Mouse (Mus musculus) brain, adult 2 months (tissue): ENCODE data around the gene Shank2.

ENCODE experiments used
- DNase-seq: peaks from one replicate; pipeline ENCODE4 v3.0.0; 2011; ENCODE audit warnings: low read depth, low spot score

Shank2 gene

GRCm38 (mm10) chr7:144417234-144417633, 415.5 kb downstream of the Shank2 start:
- no peak for DNase-seq

DNA sequence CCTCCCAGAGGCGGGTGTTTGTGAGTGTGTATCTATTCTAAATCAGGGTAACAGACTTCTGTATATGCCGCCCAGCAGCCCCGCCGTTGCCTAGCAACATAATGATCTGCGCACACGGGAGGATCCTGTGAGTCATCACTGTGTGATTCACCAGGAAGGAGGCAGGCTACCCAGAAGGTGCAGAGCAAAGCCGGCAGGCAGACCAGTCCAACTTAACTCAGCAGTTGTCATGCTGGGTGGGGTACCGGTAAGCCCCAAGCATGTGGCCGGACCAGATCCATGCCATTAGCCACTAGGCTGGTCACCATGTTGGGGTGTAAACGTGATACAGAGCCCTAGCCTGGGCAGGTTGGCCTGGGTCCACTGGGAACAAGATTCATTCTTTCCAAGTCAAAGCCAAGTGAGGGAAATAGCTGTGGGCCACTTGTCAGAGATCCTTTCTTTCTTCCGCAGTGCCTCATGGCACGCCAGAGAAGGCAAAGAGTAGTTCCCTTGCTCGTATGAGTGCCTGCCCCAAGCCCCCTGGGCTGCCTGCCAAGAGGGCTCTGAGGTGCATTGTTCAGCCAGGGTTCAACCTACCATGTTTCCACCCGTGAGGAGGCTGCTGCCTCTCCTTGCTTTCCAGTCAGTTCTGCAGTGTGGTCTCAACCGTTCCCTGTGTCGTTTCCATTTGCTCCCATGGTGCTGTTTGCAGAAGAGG, 416.1 kb downstream of the Shank2 start:
- DNase-seq, result peak; percentile 98

GRCm38 (mm10) chr7:144420552-144420951, 418.8 kb downstream of the Shank2 start:
- no peak for DNase-seq

GRCm38 (mm10) chr7:144421478-144421877, 419.8 kb downstream of the Shank2 start:
- no peak for DNase-seq

GRCm38 (mm10) chr7:144425953-144426352, 424.2 kb downstream of the Shank2 start:
- DNase-seq, result peak; percentile 68

DNA sequence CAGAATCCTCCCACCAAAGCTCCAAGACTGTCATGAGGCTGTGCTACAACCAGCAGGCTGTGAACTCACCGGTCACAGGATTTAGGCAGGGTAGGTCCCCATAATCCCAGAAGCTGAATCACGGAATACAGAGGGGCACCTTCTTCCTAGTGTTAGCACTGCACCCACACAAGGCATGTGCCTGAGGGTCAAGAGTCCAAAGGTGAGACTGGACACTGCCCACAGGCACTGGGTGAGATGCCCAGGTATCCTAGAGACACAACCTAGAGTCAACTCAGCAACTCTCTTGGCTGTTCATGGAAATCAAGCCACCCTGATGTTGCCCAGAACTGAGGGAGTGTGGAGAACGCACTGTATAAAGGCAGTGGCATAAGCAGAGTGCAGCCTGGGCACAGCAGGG, 424.9 kb downstream of the Shank2 start:
- no peak for DNase-seq

GRCm38 (mm10) chr7:144427460-144427859, 425.7 kb downstream of the Shank2 start:
- DNase-seq, result no peak

GRCm38 (mm10) chr7:144432920-144433319, 431.2 kb downstream of the Shank2 start:
- no peak for DNase-seq

GRCm38 (mm10) chr7:144438811-144439210, 437.1 kb downstream of the Shank2 start:
- no peak for DNase-seq

- DNase-seq, result peak; percentile 64
These were observed 439.7 kb downstream of the Shank2 start for GRCm38 (mm10) chr7:144441466-144441865.

DNA sequence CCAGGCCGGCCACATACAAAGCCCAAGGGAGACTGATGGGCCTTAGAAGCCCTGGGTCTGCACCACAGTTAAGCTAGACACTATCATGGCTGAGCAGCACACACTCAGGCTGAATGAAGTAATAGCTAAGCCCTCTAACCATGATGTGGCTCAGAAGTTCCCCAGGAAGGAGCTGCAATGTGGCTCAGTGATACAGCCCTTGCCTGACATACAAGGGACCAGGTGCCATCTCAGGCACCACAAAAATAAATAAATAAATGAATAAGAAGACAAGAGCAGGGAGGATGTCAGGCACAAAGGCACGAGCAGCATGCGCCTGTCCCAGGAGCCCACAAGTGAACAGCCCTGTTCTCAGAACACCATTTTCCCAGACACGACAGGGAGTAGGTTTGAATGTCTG, 440.2 kb downstream of the Shank2 start:
- no peak for DNase-seq

DNA sequence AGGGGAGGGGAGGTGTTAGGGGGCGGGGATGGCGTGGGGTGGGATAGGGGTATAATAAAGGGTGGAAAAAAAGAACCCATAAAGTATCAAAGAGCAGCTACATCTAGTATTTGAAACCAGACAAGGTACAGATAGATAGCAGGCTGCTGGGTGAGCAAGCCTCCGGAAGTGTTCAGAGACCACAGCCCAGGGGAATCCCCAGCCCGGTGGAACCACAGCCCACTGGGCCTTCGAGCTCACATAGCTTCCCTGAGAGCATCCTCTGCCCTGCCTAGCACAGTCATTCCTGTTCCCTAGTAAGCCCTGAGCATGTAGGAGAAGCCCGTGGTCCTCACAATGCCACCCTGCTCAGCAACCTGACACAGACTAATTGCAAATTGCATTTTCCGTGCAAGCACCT, 443.1 kb downstream of the Shank2 start:
- no peak for DNase-seq

DNA sequence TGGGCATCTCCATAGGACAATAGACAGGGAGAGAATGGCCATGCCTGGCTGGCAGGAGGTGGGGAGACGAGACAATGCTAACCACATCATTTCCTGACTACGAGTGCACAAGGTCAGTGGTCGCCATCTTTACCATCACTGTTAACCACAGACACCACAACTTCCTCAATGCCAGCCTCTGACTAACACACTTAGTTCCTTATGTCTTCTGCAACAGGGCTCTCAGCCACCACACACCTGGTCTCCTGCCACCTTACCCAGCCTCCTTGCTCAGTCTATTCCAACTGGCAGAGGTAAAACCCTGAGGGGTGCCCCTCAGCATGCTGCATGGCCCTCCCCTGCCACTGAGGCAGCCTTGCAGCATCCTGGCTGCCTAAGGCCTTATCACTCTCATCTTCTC, 445.4 kb downstream of the Shank2 start:
- DNase-seq, result no peak

GRCm38 (mm10) chr7:144448186-144448585, 446.5 kb downstream of the Shank2 start:
- DNase-seq, result no peak

GRCm38 (mm10) chr7:144449637-144450570, 448.2 kb downstream of the Shank2 start:
- peak; percentile 80 for DNase-seq

DNA sequence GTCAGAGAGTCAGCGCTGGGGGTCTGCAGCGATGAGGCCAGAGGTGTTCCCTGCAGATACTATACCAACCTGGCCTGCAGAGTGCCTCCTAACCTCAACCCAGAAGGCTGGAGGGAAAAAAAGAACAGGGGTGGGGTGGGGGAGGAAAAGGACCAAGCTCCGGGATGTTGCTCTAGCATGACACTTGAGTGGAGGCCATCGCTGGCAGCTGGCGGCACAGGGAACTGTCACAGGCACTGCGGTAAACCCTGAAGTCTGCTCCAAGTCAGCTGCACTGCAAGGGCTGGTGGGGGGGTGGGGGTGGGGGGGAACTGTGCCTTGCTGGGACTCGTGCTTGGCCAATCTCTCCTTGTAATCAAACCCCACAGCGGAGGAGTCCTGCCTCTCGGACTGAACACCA, 448.9 kb downstream of the Shank2 start:
- no peak for DNase-seq

DNA sequence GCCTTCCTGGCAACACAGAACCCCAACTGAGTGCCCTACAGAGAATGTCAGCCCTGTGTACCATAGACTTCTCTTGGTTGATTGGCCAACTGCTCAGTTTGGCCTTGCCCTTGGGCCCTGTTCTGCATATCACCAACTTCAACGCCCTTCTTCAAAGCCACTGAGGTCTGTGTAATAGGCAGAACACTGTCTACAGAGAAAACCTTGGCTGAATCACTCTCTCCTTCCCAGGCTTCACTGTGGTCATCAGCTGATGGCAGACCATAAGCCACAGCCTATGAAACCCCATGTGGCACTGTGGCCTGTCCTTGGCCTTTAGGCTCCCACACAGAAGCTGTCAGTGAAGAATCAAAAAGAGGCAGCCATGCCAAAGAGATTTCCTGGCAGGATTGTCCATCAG, 457.2 kb downstream of the Shank2 start:
- DNase-seq, result no peak

GRCm38 (mm10) chr7:144461246-144461902, 459.6 kb downstream of the Shank2 start:
- DNase-seq, result peak; percentile 26

DNA sequence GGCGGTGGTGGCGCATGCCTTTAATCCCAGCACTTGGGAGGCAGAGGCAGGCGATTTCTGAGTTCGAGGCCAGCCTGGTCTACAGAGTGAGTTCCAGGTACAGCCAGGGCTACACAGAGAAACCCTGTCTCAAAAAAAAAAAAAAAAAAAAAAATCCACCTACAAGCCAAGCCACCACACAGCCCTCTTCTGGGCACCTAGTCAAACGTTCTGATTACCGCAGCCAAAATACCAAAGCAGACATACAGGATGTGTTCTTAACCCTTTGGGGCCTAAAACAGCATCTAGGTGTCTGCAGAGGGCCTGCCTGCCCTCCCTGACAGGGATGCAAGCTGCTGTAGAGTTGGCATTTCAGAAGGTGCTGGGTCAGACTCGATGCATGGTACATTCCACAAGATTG, 460.8 kb downstream of the Shank2 start:
- DNase-seq, result peak; percentile 24

- no peak for DNase-seq
These were observed 467.0 kb downstream of the Shank2 start for GRCm38 (mm10) chr7:144468741-144469140.

DNA sequence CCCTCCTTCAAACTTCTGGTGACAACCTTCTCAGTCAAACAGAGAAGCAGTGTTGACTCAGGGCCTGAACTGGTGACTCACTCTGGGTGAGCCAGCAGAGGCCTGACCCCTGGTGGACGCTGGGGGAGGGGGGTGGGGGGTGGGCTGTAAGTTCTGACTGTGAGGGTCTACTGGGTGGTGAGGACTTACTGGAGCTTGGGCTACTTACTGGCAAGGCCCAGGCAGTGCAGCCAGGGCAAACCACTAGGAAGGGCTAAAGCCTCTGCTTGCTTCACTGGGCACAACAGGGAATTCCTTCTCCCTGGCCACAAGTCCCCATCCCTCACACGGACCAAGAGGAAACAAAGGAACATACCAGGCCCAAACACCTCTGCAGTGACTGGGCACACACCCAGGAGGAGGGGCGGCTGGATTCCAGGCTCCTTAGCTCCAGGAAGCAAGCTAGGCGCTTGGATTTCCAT, 467.5 kb downstream of the Shank2 start:
- no peak for DNase-seq

DNA sequence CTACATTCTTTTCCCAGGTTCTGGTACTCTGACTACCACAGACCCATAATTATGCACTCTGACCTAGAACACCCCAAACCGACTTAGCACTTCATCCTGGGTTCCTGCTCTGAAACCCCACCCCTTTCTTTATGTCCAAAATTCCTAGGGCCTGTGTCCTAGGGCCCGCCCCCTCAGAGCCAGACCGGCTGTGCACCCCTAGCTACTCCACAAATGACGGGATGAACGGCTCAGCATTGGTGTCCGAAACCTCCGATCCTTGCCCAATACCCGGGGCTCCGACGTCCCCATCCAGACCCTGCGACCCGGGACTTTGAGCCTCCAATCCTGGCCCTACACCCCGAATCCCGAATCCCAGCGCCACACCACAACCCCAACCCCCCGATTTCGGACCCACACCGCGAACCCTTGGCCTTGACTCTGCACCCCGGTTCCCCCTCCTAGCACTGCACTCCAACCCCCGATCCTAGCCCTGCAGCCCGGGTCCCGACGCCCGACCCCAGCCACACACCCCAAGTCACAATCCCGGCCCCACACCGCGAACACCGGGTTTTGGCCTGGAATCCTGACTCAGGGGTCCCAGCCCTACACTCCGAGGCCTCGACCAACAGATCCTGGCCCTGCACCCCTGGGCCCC, 468.3 kb downstream of the Shank2 start:
- DNase-seq, result no peak
